Mouse (Mus musculus): Measurements from ENCODE around the gene Spag16. TPM values are rescaled to one million over a fixed set of nuclear protein-coding genes. Genes with fewer than 3 reads are reported as not detected.
"Not testable (repeated sequence)": the region's sequence is repeated elsewhere in the genome, so short reads cannot be mapped to it uniquely, and the experiment has no call there.

Gene Spag16
- total and polyA plus RNA-seq, 2 experiments from 2014 or later: 3.2 to 4.0 TPM

GRCm38 (mm10) chr1:69798948-69799565 lies 27.7 kb upstream of the Spag16 start:
- Histone ChIP-seq H3K9ac (replicated peaks; ENCODE audit: low read length, poor library complexity, severe bottlenecking) (no peak overlapping the region), H3K9me3 (ENCODE audit: low read length) (no peaks in the 10 kb centered on the region), H3K27ac (ENCODE audit: low read depth, low read length) (no peak overlapping the region), H3K4me2 (ENCODE audit: low read depth, low read length, poor library complexity, severe bottlenecking) (no peak overlapping the region), H3K4me1 (ENCODE audit: insufficient read depth, low read length) (no peaks in the 10 kb centered on the region), H3K4me3 (ENCODE audit: low read depth, low read length) (no peak overlapping the region), H3K36me3 (ENCODE audit: insufficient read depth, low read length) (no peaks in the 10 kb centered on the region), H3K27me3 (ENCODE audit: insufficient read depth, low read length) (no peaks in the 10 kb centered on the region)
- no peak for DNase-seq (ENCODE audit: low spot score)
- no peak for ATAC-seq (ENCODE audit: low FRiP score)
- WGBS: 93% methylated on average over 7 of the region's 7 CpGs
- no peak for TF ChIP-seq CTCF (IDR thresholded peaks at IDR 0.05)

GRCm38 (mm10) chr1:69810161-69810560 lies 16.6 kb upstream of the Spag16 start:
- Histone ChIP-seq H3K4me2 (ENCODE audit: low read depth, low read length, poor library complexity, severe bottlenecking) (no peak overlapping the region), H3K4me3 (ENCODE audit: low read depth, low read length) (no peak overlapping the region), H3K9me3 (ENCODE audit: low read length) (no peaks in the 10 kb centered on the region), H3K4me1 (ENCODE audit: insufficient read depth, low read length) (no peaks in the 10 kb centered on the region), H3K27me3 (ENCODE audit: insufficient read depth, low read length) (no peaks in the 10 kb centered on the region), H3K36me3 (ENCODE audit: insufficient read depth, low read length) (no peaks in the 10 kb centered on the region), H3K27ac (ENCODE audit: low read depth, low read length) (no peak overlapping the region), H3K9ac (replicated peaks; ENCODE audit: low read length, poor library complexity, severe bottlenecking) (no peak overlapping the region)
- ATAC-seq (ENCODE audit: low FRiP score): no peak
- WGBS: 93% methylated on average over 2 of the region's 2 CpGs
- no peak for DNase-seq (ENCODE audit: low spot score)
- TF ChIP-seq CTCF (IDR thresholded peaks at IDR 0.05): no peak

- H3K27ac ChIP-seq (ENCODE audit: low read depth, low read length); H3K27me3 ChIP-seq (ENCODE audit: insufficient read depth, low read length); H3K9me3 ChIP-seq (ENCODE audit: low read length); H3K4me1 ChIP-seq (ENCODE audit: insufficient read depth, low read length); H3K4me2 ChIP-seq (ENCODE audit: low read depth, low read length, poor library complexity, severe bottlenecking); H3K9ac ChIP-seq (replicated peaks; ENCODE audit: low read length, poor library complexity, severe bottlenecking); H3K4me3 ChIP-seq (ENCODE audit: low read depth, low read length); ATAC-seq (ENCODE audit: low FRiP score); H3K36me3 ChIP-seq (ENCODE audit: insufficient read depth, low read length); DNase-seq (ENCODE audit: low spot score): not testable (repeated sequence)
- 83% methylated on average over 5 of the region's 5 CpGs for WGBS
Measured at GRCm38 (mm10) chr1:69825635-69826034, 1.1 kb upstream of the Spag16 start.

GRCm38 (mm10) chr1:69828872-69829479 lies 2.2 kb downstream of the Spag16 start:
- no peak overlapping the region for H3K9ac ChIP-seq (replicated peaks; ENCODE audit: low read length, poor library complexity, severe bottlenecking)
- H3K36me3 ChIP-seq (ENCODE audit: insufficient read depth, low read length): no peaks in the 10 kb centered on the region
- H3K27ac ChIP-seq (ENCODE audit: low read depth, low read length): no peak overlapping the region
- 90% methylated on average over 7 of the region's 7 CpGs for WGBS
- ATAC-seq (ENCODE audit: low FRiP score): no peak
- no peak for TF ChIP-seq CTCF (IDR thresholded peaks at IDR 0.05)
- H3K9me3 ChIP-seq (ENCODE audit: low read length): no peaks in the 10 kb centered on the region
- H3K27me3 ChIP-seq (ENCODE audit: insufficient read depth, low read length): no peaks in the 10 kb centered on the region
- peak; percentile 5 for DNase-seq (ENCODE audit: low spot score)
- H3K4me1 ChIP-seq (ENCODE audit: insufficient read depth, low read length): no peaks in the 10 kb centered on the region
- no peak overlapping the region for H3K4me3 ChIP-seq (ENCODE audit: low read depth, low read length)
- no peak overlapping the region for H3K4me2 ChIP-seq (ENCODE audit: low read depth, low read length, poor library complexity, severe bottlenecking)

- WGBS: 95% methylated on average over 1 of the region's 1 CpGs
- no peak overlapping the region for H3K9ac ChIP-seq (replicated peaks; ENCODE audit: low read length, poor library complexity, severe bottlenecking)
Measured at GRCm38 (mm10) chr1:69830586-69830985, 3.8 kb downstream of the Spag16 start.

GRCm38 (mm10) chr1:69831002-69831401 lies 4.2 kb downstream of the Spag16 start:
- ATAC-seq (ENCODE audit: low FRiP score): no peak
- Histone ChIP-seq H3K27ac (ENCODE audit: low read depth, low read length) (no peak overlapping the region), H3K4me3 (ENCODE audit: low read depth, low read length) (no peak overlapping the region), H3K9me3 (ENCODE audit: low read length) (no peaks in the 10 kb centered on the region), H3K36me3 (ENCODE audit: insufficient read depth, low read length) (no peaks in the 10 kb centered on the region), H3K4me1 (ENCODE audit: insufficient read depth, low read length) (no peaks in the 10 kb centered on the region), H3K27me3 (ENCODE audit: insufficient read depth, low read length) (no peaks in the 10 kb centered on the region), H3K4me2 (ENCODE audit: low read depth, low read length, poor library complexity, severe bottlenecking) (no peak overlapping the region), H3K9ac (replicated peaks; ENCODE audit: low read length, poor library complexity, severe bottlenecking) (no peak overlapping the region)
- no peak for TF ChIP-seq CTCF (IDR thresholded peaks at IDR 0.05)
- WGBS: 96% methylated on average over 2 of the region's 2 CpGs
- no peak for DNase-seq (ENCODE audit: low spot score)

More at GRCm38 (mm10) chr1:69830586-69830985, 3.8 kb downstream of the Spag16 start:
- Histone ChIP-seq H3K27ac (ENCODE audit: low read depth, low read length) (no peak overlapping the region), H3K4me1 (ENCODE audit: insufficient read depth, low read length) (no peaks in the 10 kb centered on the region), H3K4me2 (ENCODE audit: low read depth, low read length, poor library complexity, severe bottlenecking) (no peak overlapping the region), H3K4me3 (ENCODE audit: low read depth, low read length) (no peak overlapping the region), H3K9me3 (ENCODE audit: low read length) (no peaks in the 10 kb centered on the region), H3K27me3 (ENCODE audit: insufficient read depth, low read length) (no peaks in the 10 kb centered on the region), H3K36me3 (ENCODE audit: insufficient read depth, low read length) (no peaks in the 10 kb centered on the region)
- ATAC-seq (ENCODE audit: low FRiP score) (no peak), DNase-seq (ENCODE audit: low spot score) (no peak)
- no peak for TF ChIP-seq CTCF (IDR thresholded peaks at IDR 0.05)

- not testable (repeated sequence) for H3K9ac ChIP-seq (replicated peaks; ENCODE audit: low read length, poor library complexity, severe bottlenecking); H3K36me3 ChIP-seq (ENCODE audit: insufficient read depth, low read length); DNase-seq (ENCODE audit: low spot score); ATAC-seq (ENCODE audit: low FRiP score); H3K9me3 ChIP-seq (ENCODE audit: low read length); H3K4me1 ChIP-seq (ENCODE audit: insufficient read depth, low read length); H3K4me3 ChIP-seq (ENCODE audit: low read depth, low read length); H3K27me3 ChIP-seq (ENCODE audit: insufficient read depth, low read length); H3K4me2 ChIP-seq (ENCODE audit: low read depth, low read length, poor library complexity, severe bottlenecking); H3K27ac ChIP-seq (ENCODE audit: low read depth, low read length)
- 80% methylated on average over 4 of the region's 4 CpGs for WGBS
Measured at GRCm38 (mm10) chr1:69833476-69833875, 6.7 kb downstream of the Spag16 start.

Measured in midbrain, postnatal 0 days (tissue).